Mouse (Mus musculus) E14TG2a.4 (cell line): ENCODE data around the gene Olfr222.

ENCODE experiments used
- H3K27me3 ChIP-seq: 2 replicates; pipeline ENCODE4 v1.6.1; 2014; ENCODE audit warnings: low read length, control low read depth; ENCODE audit not compliant: insufficient read depth
- H3K36me3 ChIP-seq: 2 replicates; pipeline ENCODE4 v1.6.1; 2014; ENCODE audit warnings: low read length, control low read depth; ENCODE audit not compliant: insufficient read depth
- H3K4me1 ChIP-seq: replicated peaks from 2 replicates; pipeline ENCODE4 v1.6.1; 2014; ENCODE audit warnings: low read depth, low read length, control low read depth
- H3K4me3 ChIP-seq: replicated peaks from 2 replicates; pipeline ENCODE4 v1.5.1; 2014; ENCODE audit warnings: mild to moderate bottlenecking, low read length
- H3K9me3 ChIP-seq: 2 replicates; pipeline ENCODE4 v1.6.1; 2014; ENCODE audit warnings: low read length, control low read depth
- CTCF ChIP-seq: conservative IDR thresholded peaks from 2 replicates; pipeline ENCODE4 v1.5.1; 2014; ENCODE audit warnings: low read length
- NANOG ChIP-seq: IDR thresholded peaks from 2 replicates; pipeline ENCODE4 v1.6.1; 2014; ENCODE audit warnings: borderline replicate concordance, low read length, mixed read lengths
- POU5F1 ChIP-seq: IDR thresholded peaks from 2 replicates; pipeline ENCODE4 v1.6.1; 2014; ENCODE audit warnings: low read length, borderline replicate concordance

Gene Olfr222

DNA sequence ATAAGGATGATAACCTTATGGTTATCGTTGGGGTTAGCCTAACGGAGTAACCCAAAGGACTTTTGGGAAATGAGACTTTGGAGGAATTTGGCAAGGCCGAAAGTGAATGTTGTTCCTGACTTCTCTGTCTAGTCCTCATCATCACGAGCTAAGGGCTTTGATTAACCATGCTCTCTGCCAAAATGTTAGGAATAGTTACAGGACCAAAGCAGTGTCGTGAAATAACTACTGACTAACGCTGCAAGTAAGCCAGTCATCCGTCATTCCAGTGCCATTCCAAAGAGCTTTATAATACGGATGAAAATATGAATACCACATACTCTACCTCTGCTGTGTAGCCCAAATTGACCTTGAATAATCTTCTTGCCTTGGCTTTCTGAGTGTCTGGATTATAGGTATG is 20.9 kb upstream of the Olfr222 start:
- Histone ChIP-seq H3K36me3 (no peaks in the 10 kb centered on the region), H3K27me3 (no peaks in the 10 kb centered on the region), H3K9me3 (no peaks in the 10 kb centered on the region), H3K4me1 (no peaks in the 10 kb centered on the region), H3K4me3 (no peak overlapping the region)
- TF ChIP-seq NANOG = no peak
- TF ChIP-seq POU5F1 = no peak
- TF ChIP-seq CTCF = no peak

DNA sequence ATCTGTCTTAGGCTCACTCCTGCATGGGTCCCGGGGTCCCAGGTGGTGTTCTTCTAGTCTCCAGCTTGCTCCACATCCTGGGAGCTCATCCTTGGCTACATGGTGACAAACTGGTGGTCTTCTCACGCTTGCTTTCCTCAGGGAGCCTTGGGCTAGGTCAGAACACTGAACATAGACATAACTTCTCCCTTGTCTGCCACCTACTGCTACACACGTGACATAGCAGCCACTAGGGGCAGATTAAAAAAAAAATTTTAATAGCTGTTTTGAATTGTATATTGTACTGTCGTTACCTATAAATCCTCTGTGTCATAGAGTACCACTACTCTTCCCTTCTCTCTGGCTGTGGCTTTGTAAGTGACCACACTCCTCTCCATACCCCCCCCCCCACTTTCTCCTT is 20.1 kb upstream of the Olfr222 start:
- no peaks in the 10 kb centered on the region for H3K36me3 ChIP-seq
- H3K9me3 ChIP-seq = no peaks in the 10 kb centered on the region
- H3K4me1 ChIP-seq = no peaks in the 10 kb centered on the region
- TF ChIP-seq CTCF = peak; percentile 26
- TF ChIP-seq NANOG = no peak
- no peak overlapping the region for H3K4me3 ChIP-seq
- H3K27me3 ChIP-seq = no peaks in the 10 kb centered on the region

DNA sequence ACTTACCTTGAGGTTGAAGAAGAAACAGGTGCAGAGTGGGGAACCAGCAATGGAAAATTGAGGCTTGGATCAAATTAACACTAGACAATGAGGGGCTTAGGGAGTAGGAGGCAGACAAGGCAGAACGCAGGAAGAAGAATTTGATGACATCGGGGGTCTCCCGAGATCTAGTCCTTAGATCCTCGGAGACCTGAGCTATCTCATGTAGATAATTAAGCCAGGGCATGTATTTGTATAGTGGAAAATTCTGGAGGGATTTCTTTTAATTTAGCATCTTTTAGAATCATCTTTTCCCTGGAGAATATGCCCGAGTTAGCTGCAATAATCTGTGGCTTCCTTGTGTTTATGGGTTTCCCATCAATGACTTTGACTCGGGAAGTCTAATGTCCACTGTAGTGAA is 17.2 kb upstream of the Olfr222 start, which contains the start of gene Olfr223:
TSS of gene Olfr223 (minus strand) at position 101 of the 400 bp plus-strand sequence.
- Histone ChIP-seq H3K4me1 (no peaks in the 10 kb centered on the region), H3K9me3 (no peaks in the 10 kb centered on the region), H3K4me3 (no peak within 1 kb of the TSS), H3K36me3 (no peaks in the 10 kb centered on the region), H3K27me3 (peaks cover 2% of the 10 kb centered on the region; the same call in 1 of the 2 replicates)
- no peak for TF ChIP-seq CTCF

DNA sequence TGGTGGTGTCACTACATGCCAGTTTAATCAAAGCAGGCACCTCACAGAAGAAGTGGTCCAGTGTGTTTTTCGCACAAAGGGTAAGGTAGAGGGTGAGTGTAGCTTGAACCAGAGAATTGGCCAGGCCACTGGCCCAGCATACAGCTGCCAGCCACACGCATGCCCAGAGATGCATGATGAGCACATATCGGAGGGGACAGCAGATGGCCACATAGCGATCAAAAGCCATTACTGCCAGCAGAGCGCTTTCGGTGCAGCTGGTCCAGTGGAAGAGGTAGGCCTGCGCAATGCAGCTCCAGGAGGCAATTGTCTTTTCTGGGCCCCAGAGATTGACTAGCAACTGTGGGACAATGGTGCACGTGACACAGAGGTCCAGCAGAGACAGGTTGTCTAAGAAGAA is 13.5 kb upstream of the Olfr222 start:
- no peak for TF ChIP-seq NANOG
- TF ChIP-seq CTCF = no peak
- TF ChIP-seq POU5F1 = no peak
- no peak overlapping the region for H3K4me3 ChIP-seq
- H3K27me3 ChIP-seq = peaks cover 2% of the 10 kb centered on the region
- no peaks in the 10 kb centered on the region for H3K36me3 ChIP-seq
- H3K9me3 ChIP-seq = no peaks in the 10 kb centered on the region
- no peaks in the 10 kb centered on the region for H3K4me1 ChIP-seq

DNA sequence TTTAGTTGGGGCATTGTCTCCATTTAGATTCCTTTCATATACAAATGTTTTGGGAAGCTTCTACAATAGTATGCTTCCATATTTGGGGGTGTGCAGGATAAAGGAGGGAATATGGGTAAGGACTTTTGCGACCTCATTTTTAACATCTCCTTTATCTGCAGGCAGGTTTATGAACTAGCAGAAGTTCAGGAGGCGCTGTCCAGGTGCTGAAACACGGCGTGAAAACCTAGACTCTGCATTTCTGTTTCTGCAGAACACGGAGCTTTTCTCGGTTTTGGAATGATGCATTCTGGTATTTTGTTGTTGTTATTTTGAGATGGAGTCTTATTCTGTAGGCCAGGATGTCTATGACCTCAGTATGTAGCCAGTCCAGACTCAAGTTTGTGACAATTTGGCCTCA is 8.5 kb upstream of the Olfr222 start:
- TF ChIP-seq NANOG = no peak
- no peak for TF ChIP-seq CTCF
- TF ChIP-seq POU5F1 = no peak
- H3K4me3 ChIP-seq = no peak overlapping the region
- no peaks in the 10 kb centered on the region for H3K4me1 ChIP-seq
- H3K9me3 ChIP-seq = no peaks in the 10 kb centered on the region
- no peaks in the 10 kb centered on the region for H3K36me3 ChIP-seq
- H3K27me3 ChIP-seq = peaks cover under 1% of the 10 kb centered on the region

DNA sequence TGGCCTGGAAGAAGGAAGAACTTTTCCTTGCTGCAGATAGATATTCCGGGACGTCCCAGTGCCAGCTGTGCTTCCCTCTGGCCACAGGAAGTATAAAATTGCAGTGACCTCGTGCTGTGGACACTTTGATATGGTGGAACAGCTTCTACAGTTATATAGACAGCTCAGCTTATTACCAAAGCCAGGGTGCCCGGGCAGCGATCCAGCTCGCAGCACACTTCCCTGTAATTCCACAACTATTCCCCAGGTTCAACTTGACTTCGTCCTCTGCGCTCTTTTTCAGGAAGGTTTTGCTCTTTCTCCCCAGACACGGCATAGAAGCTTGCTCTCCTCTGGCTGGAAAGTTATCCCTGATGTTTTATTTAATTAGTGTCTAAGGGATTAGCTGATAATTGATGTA is 309 bp downstream of the Olfr222 start:
- Histone ChIP-seq H3K36me3 (no peaks in the 10 kb centered on the region), H3K9me3 (no peaks in the 10 kb centered on the region), H3K4me1 (peaks cover 27% of the 10 kb centered on the region), H3K27me3 (peaks cover 54% of the 10 kb centered on the region), H3K4me3 (no peak overlapping the region)
- no peak for TF ChIP-seq CTCF
- TF ChIP-seq NANOG = no peak
- no peak for TF ChIP-seq POU5F1

DNA sequence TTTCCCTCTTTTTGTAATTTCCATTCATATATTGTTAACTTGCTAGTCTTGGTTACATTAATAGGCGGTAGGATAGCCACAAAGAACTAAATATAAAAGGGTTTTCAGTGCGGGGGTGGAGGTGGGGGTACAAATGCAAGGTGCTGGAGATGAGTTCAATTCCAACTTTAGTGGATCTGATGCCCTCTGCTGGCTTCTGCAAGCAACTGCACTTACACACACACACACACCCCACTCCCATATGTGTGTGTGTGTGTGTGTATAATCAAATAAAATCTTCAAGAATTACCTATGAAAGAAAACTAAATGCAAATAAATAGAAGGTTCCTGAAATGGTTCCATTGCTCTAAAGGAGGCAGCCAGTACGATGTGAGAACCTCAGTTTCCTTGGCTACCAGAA is 6.7 kb downstream of the Olfr222 start:
- H3K9me3 ChIP-seq = peaks cover 4% of the 10 kb centered on the region; the same call in 1 of the 2 replicates
- no peak overlapping the region for H3K4me3 ChIP-seq
- TF ChIP-seq CTCF (peak; percentile 74), NANOG (no peak)
- H3K36me3 ChIP-seq = no peaks in the 10 kb centered on the region
- peaks cover 44% of the 10 kb centered on the region for H3K27me3 ChIP-seq
- H3K4me1 ChIP-seq = peaks cover 28% of the 10 kb centered on the region

DNA sequence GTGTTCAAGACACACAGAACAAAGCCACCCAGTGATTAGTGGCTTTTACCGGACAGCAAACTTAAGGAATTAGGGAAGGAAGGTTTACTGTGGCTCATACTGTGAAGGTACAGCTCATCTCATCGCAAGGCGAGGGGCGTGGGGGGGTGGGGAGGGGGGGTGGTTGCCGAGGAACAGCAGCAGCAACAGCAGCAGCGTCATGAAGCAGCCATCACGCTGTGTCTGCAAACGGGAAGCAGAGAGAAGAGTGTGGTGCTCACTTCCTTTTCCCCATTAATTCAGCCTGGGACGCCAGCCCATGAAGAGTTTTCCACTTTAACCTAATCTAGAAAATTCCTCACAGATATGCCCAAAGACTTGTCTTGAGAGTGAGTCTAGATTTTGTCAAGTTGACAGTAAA is 13.2 kb downstream of the Olfr222 start:
- no peak overlapping the region for H3K4me3 ChIP-seq
- peaks cover 9% of the 10 kb centered on the region for H3K9me3 ChIP-seq
- peaks cover 9% of the 10 kb centered on the region for H3K27me3 ChIP-seq
- no peaks in the 10 kb centered on the region for H3K36me3 ChIP-seq
- peaks cover 39% of the 10 kb centered on the region for H3K4me1 ChIP-seq
- no peak for TF ChIP-seq NANOG
- TF ChIP-seq POU5F1 = no peak
- TF ChIP-seq CTCF = no peak

DNA sequence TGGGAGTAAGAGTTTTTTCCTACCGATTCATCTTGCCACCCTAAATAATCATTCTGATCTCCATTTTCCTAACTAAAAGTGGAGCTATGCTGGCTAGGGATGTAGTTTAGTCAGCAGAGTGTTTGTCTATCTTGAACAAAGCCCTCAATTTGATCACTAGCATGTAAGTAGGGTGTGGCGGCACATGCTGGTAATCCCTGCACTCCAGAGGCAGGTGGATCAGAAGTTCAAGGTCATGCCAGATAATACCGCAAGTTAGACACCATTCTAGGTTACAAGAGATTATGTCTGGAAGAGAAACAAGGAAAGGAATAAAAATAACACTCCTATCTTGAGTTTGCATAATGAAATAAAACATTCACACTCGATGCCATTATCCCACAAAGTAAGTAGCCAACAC is 13.7 kb downstream of the Olfr222 start:
- H3K4me1 ChIP-seq = peaks cover 39% of the 10 kb centered on the region

More for the DNA sequence above, 13.7 kb downstream of the Olfr222 start:
- H3K27me3 ChIP-seq = peaks cover 9% of the 10 kb centered on the region
- no peaks in the 10 kb centered on the region for H3K36me3 ChIP-seq
- H3K9me3 ChIP-seq = peaks cover 9% of the 10 kb centered on the region
- H3K4me3 ChIP-seq = no peak overlapping the region
- TF ChIP-seq NANOG (no peak), POU5F1 (no peak), CTCF (no peak)
